Mouse (Mus musculus): Measurements from ENCODE around the gene Gpn3. TPM values are rescaled to one million over a fixed set of nuclear protein-coding genes. Genes with fewer than 3 reads are reported as not detected.
"Not testable (repeated sequence)": the region's sequence is repeated elsewhere in the genome, so short reads cannot be mapped to it uniquely, and the experiment has no call there.

The Gpn3 gene
- polyA plus RNA-seq, 1 experiment from 2014 or later = 51.8 TPM

DNA sequence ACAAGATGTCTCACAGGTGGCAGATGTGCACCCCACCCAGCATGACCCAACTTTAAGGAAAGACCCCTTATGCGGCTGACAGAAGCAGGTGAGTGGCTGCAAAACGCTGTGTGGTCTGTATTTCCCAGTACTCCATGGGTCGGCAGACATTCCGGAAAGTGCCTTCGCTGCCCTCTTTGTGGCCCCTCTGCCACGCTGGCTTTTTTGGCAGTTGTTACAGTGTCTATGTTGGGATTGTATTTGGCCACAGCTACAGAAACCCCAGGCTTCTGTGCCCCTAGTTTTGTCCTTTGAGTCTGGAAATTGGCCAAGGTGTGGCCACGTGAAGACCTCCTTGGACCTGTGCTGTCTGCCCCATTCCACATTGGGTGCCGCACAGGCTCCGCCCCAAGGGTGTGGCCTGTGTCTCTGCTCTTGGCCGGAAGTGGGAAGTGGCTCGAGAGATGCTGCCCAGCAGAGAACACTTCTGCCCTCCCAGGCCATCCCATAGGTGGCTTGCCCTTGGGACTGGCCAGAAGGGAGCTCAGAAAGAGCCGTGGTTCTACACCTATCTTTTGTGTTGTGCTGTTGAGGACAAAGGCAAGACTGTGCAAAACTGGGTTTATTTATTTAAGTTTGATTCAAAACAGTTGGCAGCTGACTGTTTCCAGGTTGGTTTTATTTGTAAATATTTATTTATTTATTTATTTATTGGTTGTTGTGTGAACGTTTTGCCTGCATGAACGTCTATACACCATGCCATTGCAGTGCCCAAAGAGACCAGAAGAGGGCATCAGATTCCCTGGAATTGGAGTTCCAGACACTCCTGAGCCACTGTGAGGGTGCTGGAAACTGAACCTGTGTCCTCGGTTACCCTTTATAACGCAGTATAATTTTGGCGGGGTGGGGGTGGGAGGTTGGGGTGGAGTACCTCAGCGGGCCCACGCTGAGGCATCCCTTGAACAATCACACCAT lies 38.3 kb downstream of the Gpn3 start:
- Histone ChIP-seq H3K36me3 (peaks cover 36% of the 10 kb centered on the region), H3K4me1 (replicated peaks) (no peaks in the 10 kb centered on the region), H3K27ac (no peak overlapping the region), H3K27me3 (no peaks in the 10 kb centered on the region), H3K4me2 (replicated peaks) (no peak overlapping the region), H3K9me3 (peaks cover 3% of the 10 kb centered on the region; the same call in 1 of the 2 replicates), H3K9ac (replicated peaks) (no peak overlapping the region), H3K4me3 (replicated peaks) (no peak overlapping the region)
- 89% methylated on average over 19 of the region's 19 CpGs for WGBS
- ATAC-seq = no peak

GRCm38 (mm10) chr5:122411892-122412291 lies 40.2 kb downstream of the Gpn3 start:
- Histone ChIP-seq H3K4me1 (replicated peaks) (no peaks in the 10 kb centered on the region), H3K9ac (replicated peaks) (no peak overlapping the region), H3K27me3 (no peaks in the 10 kb centered on the region), H3K4me2 (replicated peaks) (no peak overlapping the region), H3K27ac (no peak overlapping the region), H3K36me3 (peaks cover 16% of the 10 kb centered on the region), H3K9me3 (no peaks in the 10 kb centered on the region; the same call in 1 of the 2 replicates), H3K4me3 (replicated peaks) (no peak overlapping the region)
- WGBS = 88% methylated on average over 5 of the region's 5 CpGs
- no peak for ATAC-seq

DNA sequence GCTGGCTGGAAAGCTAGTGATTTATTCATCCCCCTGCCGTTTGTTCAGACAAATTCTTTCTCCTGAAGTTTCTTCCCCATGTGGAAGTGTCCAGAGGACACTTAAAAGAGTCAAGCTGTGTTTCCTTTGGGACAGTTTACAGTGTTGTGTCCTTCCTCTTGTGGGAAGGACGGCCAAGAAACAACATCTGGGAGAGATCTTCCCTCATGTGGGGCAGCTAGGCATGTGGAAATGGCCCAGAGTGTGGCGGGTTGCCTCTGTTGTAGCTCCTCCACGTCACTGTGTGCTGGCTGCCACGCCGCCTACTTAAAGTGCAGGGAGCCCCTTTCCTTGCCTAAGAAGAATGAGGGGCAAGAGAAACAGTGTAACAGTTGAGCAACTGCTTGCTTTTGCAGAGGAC lies 41.1 kb downstream of the Gpn3 start:
- 73% methylated on average over 6 of the region's 6 CpGs for WGBS
- H3K27me3 ChIP-seq = no peaks in the 10 kb centered on the region
- H3K4me1 ChIP-seq (replicated peaks) = no peaks in the 10 kb centered on the region
- H3K36me3 ChIP-seq = peaks cover 12% of the 10 kb centered on the region
- H3K27ac ChIP-seq = no peak overlapping the region
- ATAC-seq = no peak
- no peaks in the 10 kb centered on the region; the same call in 1 of the 2 replicates for H3K9me3 ChIP-seq
- H3K4me3 ChIP-seq (replicated peaks) = no peak overlapping the region
- H3K4me2 ChIP-seq (replicated peaks) = no peak overlapping the region
- no peak overlapping the region for H3K9ac ChIP-seq (replicated peaks)

GRCm38 (mm10) chr5:122414351-122414750 lies 42.7 kb downstream of the Gpn3 start:
- Histone ChIP-seq H3K9me3 (no peaks in the 10 kb centered on the region; the same call in 1 of the 2 replicates), H3K4me2 (replicated peaks) (no peak overlapping the region), H3K9ac (replicated peaks) (no peak overlapping the region), H3K4me3 (replicated peaks) (no peak overlapping the region), H3K4me1 (replicated peaks) (no peaks in the 10 kb centered on the region), H3K36me3 (peaks cover 12% of the 10 kb centered on the region), H3K27me3 (no peaks in the 10 kb centered on the region), H3K27ac (no peak overlapping the region)
- WGBS = 94% methylated on average over 5 of the region's 5 CpGs
- no peak for ATAC-seq

- H3K9me3 ChIP-seq = no peaks in the 10 kb centered on the region
- no peaks in the 10 kb centered on the region for H3K4me1 ChIP-seq (replicated peaks)
- peaks cover 2% of the 10 kb centered on the region for H3K36me3 ChIP-seq
- no peaks in the 10 kb centered on the region for H3K27me3 ChIP-seq
- H3K27ac ChIP-seq = no peak overlapping the region
- WGBS = 91% methylated on average over 12 of the region's 12 CpGs
- no peak overlapping the region for H3K9ac ChIP-seq (replicated peaks)
- H3K4me2 ChIP-seq (replicated peaks) = no peak overlapping the region
- no peak for ATAC-seq
- H3K4me3 ChIP-seq (replicated peaks) = no peak overlapping the region
Observed at GRCm38 (mm10) chr5:122415465-122415864, 43.8 kb downstream of the Gpn3 start.

GRCm38 (mm10) chr5:122420676-122421075 lies 49.0 kb downstream of the Gpn3 start:
- not testable (repeated sequence) for H3K9me3 ChIP-seq
- WGBS = 71% methylated on average over 4 of the region's 4 CpGs

DNA sequence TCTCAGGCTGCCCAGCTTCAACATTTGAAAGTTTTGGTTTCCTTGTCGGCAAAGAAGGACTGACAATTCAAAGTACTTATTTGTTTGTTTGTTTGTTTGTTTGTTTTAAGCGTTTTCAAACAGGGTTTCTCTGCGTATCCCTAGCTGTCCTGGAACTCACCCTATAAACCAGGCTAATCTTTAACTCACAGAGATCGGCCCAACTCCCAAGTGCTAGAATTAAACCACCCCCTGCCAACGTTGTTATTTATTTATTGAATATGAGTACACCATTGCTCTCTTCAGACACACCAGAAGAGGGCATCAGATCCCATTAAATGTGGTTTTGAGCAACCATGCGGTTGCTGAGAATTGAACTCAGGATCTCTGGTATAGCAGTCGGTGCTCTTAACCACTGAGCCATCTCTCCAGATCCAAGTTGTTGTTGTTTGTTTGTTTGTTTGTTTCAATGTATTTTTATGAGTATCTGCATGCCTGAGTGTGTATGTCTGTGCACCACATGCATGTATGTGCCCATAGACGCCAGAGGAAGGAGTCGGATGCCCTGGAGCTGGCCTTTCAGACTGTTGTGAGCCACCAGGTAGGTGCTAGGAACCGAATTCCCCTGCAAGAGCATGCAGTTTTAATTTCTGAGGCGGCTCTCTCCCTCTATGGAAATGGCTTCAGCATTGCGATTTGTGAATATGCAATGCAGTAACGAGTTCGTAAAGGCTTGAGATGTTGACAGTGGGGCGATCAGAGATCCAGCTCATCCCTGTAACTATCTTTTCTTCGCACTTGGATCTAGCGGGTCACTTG lies 49.8 kb downstream of the Gpn3 start, which contains the start of gene Anapc7:
Gene Anapc7, plus strand, starts transcription at position 423 of the 798 bp plus-strand sequence.
- peak within 1 kb of the TSS; percentile 93 for H3K27ac ChIP-seq
- H3K9me3 ChIP-seq = no peaks in the 10 kb centered on the region
- H3K4me1 ChIP-seq (replicated peaks) = peaks cover 20% of the 10 kb centered on the region
- peak within 1 kb of the TSS; percentile 96 for H3K4me2 ChIP-seq (replicated peaks)
- 0 out of 2 replicates have a peak, but pooled peaks cover 3% of the 10 kb centered on the region for H3K36me3 ChIP-seq
- H3K27me3 ChIP-seq = no peaks in the 10 kb centered on the region
- 23% methylated on average over 17 of the region's 17 CpGs for WGBS
- peak; percentile 48 for ATAC-seq
- H3K9ac ChIP-seq (replicated peaks) = peak within 1 kb of the TSS; percentile 96
- H3K4me3 ChIP-seq (replicated peaks) = peak within 1 kb of the TSS; percentile 99

More at GRCm38 (mm10) chr5:122420676-122421075, 49.0 kb downstream of the Gpn3 start:
- not testable (repeated sequence) for H3K36me3 ChIP-seq; H3K9ac ChIP-seq (replicated peaks); ATAC-seq; H3K4me3 ChIP-seq (replicated peaks); H3K27ac ChIP-seq; H3K27me3 ChIP-seq; H3K4me2 ChIP-seq (replicated peaks)
- H3K4me1 ChIP-seq (replicated peaks) = peaks cover 20% of the 10 kb centered on the region

- peak overlapping the region; percentile 96 for H3K4me2 ChIP-seq (replicated peaks)
- no peaks in the 10 kb centered on the region for H3K27me3 ChIP-seq
- no peaks in the 10 kb centered on the region for H3K9me3 ChIP-seq
- peaks cover 20% of the 10 kb centered on the region for H3K4me1 ChIP-seq (replicated peaks)
- peak overlapping the region; percentile 99 for H3K4me3 ChIP-seq (replicated peaks)
- peak; percentile 94 for ATAC-seq
- peak overlapping the region; percentile 93 for H3K27ac ChIP-seq
- 0 out of 2 replicates have a peak, but pooled peaks cover 3% of the 10 kb centered on the region for H3K36me3 ChIP-seq
- peak overlapping the region; percentile 96 for H3K9ac ChIP-seq (replicated peaks)
- WGBS = under 1% methylated on average over 73 of the region's 73 CpGs
Observed at GRCm38 (mm10) chr5:122422071-122422964, 50.6 kb downstream of the Gpn3 start.

DNA sequence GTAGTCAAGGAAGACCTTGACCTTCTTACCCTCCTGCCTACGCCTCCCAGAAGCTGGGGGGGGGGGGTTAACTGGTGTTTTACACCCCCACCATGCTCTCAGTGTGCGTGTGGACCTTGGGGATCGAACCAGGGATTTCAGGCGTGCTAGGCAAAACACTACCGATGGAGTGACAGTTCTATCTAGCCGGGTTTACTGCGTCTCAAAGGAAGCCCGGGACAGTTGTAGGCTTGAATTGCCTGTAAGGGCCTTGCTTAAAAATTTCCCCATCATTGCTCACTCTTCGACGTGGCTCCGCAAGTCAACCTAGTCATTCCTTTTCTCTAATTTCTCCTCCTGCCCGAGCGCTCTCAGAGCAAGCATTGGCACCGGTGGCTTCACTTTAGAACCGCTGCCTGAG lies 51.4 kb downstream of the Gpn3 start:
- 37% methylated on average over 15 of the region's 15 CpGs for WGBS
- Histone ChIP-seq H3K9me3 (no peaks in the 10 kb centered on the region), H3K9ac (replicated peaks) (peak overlapping the region; percentile 96), H3K4me3 (replicated peaks) (peak overlapping the region; percentile 99), H3K36me3 (peaks cover 7% of the 10 kb centered on the region), H3K4me1 (replicated peaks) (peaks cover 20% of the 10 kb centered on the region), H3K27me3 (no peaks in the 10 kb centered on the region), H3K4me2 (replicated peaks) (peak overlapping the region; percentile 96), H3K27ac (no peak overlapping the region)
- ATAC-seq = no peak

GRCm38 (mm10) chr5:122425550-122425949 lies 53.9 kb downstream of the Gpn3 start:
- 91% methylated on average over 2 of the region's 2 CpGs for WGBS
- Histone ChIP-seq H3K4me2 (replicated peaks) (no peak overlapping the region), H3K9ac (replicated peaks) (no peak overlapping the region), H3K36me3 (peaks cover 32% of the 10 kb centered on the region), H3K27ac (no peak overlapping the region), H3K27me3 (no peaks in the 10 kb centered on the region), H3K4me3 (replicated peaks) (no peak overlapping the region), H3K9me3 (no peaks in the 10 kb centered on the region), H3K4me1 (replicated peaks) (peaks cover 20% of the 10 kb centered on the region)
- ATAC-seq = no peak
